Mouse (Mus musculus) small intestine, adult 2 months (tissue): ENCODE data around the gene Psmb10. TPM values are rescaled to one million over a fixed set of nuclear protein-coding genes. Genes with fewer than 3 reads are reported as not detected.

Experiments
- H3K27ac ChIP-seq: fragments of 200-500 bp; 2 replicates; pipeline ENCODE4 v1.5.1; 2012; ENCODE audit warnings: low read depth, low read length, control low read depth, inconsistent platforms; ENCODE audit not compliant: insufficient read depth
- H3K27me3 ChIP-seq: fragments of 200-500 bp; 2 replicates; pipeline ENCODE4 v1.6.1; 2012; ENCODE audit warnings: mild to moderate bottlenecking, moderate library complexity, low read length, inconsistent platforms; ENCODE audit not compliant: control insufficient read depth, insufficient read depth
- H3K36me3 ChIP-seq: fragments of 200-500 bp; 2 replicates; pipeline ENCODE4 v1.6.1; 2012; ENCODE audit warnings: mild to moderate bottlenecking, low read length, control low read depth, inconsistent platforms; ENCODE audit not compliant: control insufficient read depth, insufficient read depth
- H3K4me1 ChIP-seq: fragments of 200-500 bp; 2 replicates; pipeline ENCODE4 v1.6.1; 2012; ENCODE audit warnings: low read length, inconsistent platforms, mixed read lengths; ENCODE audit not compliant: control insufficient read depth, insufficient read depth, insufficient read length
- H3K4me3 ChIP-seq: fragments of 200-500 bp; 2 replicates; pipeline ENCODE4 v1.5.1; 2012; ENCODE audit warnings: low read depth, mild to moderate bottlenecking, control low read depth, inconsistent platforms, low read length, moderate library complexity
- CTCF ChIP-seq: fragments of 200-500 bp; IDR thresholded peaks from 2 replicates; pipeline ENCODE4 v1.5.1; 2012; ENCODE audit warnings: low read depth, mild to moderate bottlenecking, control low read depth, inconsistent platforms, low read length, moderate library complexity, mixed read lengths; ENCODE audit not compliant: insufficient replicate concordance, insufficient read length; ENCODE audit errors: extremely low read depth
- POLR2A ChIP-seq: fragments of 200-500 bp; IDR thresholded peaks from 2 replicates; pipeline ENCODE4 v1.6.1; 2012; ENCODE audit warnings: low read depth, mild to moderate bottlenecking, control low read depth, inconsistent platforms, low read length, moderate library complexity
- WGBS: fragments of 180-500 bp; shearing (Covaris S2); methylation state at CpG from one replicate; pipeline ENCODE4 v1.1.7; 2018; 5-methylcytosine and 5-hydroxymethylcytosine counted together
- polyA plus RNA-seq: library from polyadenylated mRNA; depleted of rRNA; stranded (reverse); fragments of >200 nt; gene quantifications from 2 replicates; pipeline ENCODE4 v1.2.3, GENCODE M21; 2012

Gene Psmb10
- polyA plus RNA-seq, 1 experiment, result 1,032 TPM

DNA sequence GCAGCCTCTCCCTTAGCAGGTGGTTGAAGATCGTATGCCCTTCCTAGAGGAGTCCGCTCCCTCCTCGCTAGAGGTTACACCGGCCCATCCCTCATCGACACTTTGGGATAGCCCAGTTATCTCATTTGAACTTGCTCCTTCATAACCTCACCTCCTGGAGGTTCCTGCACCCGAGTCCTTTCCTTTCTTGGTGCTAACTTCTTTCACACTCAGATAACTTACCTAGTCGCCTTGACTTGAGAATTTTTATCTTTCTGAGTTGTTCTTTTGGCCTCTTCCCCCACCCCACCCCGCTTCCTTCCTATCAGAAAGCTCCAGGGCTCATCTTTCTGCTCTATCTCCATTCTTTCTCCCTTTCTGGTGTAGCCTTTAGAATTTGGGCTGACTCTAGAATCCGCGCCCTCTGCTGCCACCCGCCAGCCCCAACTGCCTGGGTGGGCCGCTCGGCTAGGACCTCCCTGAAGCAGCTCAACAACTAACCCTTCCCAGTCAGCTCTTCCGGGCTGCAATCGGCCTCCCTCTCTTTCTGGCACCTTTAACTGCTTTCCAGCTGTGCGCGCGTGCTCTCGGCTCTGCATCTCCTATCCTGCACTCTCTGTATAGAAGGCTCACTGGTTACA, 28.6 kb upstream of the Psmb10 start:
- H3K4me3 ChIP-seq, result peak overlapping the region; percentile 11
- no peak for TF ChIP-seq CTCF
- no peak for TF ChIP-seq POLR2A
- peaks cover 14% of the 10 kb centered on the region for H3K27me3 ChIP-seq
- H3K4me1 ChIP-seq, result no peaks in the 10 kb centered on the region
- H3K36me3 ChIP-seq, result no peaks in the 10 kb centered on the region
- peak overlapping the region; percentile 2; the same call in 1 of the 2 replicates for H3K27ac ChIP-seq
- 15% methylated on average over 19 of the region's 19 CpGs for WGBS

DNA sequence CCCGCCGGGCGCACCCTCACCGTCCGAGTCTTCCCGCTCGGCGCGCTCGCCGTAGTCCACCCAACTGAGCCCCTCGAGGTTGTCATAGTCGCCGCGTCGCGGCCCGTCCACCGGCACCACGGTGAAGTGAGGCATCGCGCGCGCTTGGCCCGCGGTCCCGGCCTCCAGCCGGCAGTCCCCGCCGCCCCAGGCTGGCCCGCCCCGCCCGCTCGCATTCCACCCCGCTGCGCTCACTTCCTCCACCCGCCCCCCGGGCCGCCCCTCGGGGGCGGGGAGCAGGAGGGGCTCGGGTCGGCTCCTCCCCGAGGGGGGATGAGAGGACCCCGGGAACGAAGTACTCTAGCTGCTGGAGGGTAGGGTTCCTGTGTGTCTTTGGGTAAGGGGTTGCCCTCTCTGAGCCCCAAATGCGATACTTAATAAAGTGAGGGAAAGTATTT, 27.7 kb upstream of the Psmb10 start, which contains the start of gene Slc12a4:
Gene Slc12a4, minus strand, starts transcription at position 193 of the 437 bp plus-strand sequence.
- no peaks in the 10 kb centered on the region for H3K36me3 ChIP-seq
- peak within 1 kb of the TSS; percentile 95 for H3K4me3 ChIP-seq
- H3K27ac ChIP-seq, result peak within 1 kb of the TSS; percentile 90
- peak; percentile 37; the same call in 1 of the 2 replicates for TF ChIP-seq POLR2A
- no peak for TF ChIP-seq CTCF
- under 1% methylated on average over 46 of the region's 47 CpGs for WGBS
- H3K4me1 ChIP-seq, result no peaks in the 10 kb centered on the region; the same call in 1 of the 2 replicates
- peaks cover 14% of the 10 kb centered on the region for H3K27me3 ChIP-seq

DNA sequence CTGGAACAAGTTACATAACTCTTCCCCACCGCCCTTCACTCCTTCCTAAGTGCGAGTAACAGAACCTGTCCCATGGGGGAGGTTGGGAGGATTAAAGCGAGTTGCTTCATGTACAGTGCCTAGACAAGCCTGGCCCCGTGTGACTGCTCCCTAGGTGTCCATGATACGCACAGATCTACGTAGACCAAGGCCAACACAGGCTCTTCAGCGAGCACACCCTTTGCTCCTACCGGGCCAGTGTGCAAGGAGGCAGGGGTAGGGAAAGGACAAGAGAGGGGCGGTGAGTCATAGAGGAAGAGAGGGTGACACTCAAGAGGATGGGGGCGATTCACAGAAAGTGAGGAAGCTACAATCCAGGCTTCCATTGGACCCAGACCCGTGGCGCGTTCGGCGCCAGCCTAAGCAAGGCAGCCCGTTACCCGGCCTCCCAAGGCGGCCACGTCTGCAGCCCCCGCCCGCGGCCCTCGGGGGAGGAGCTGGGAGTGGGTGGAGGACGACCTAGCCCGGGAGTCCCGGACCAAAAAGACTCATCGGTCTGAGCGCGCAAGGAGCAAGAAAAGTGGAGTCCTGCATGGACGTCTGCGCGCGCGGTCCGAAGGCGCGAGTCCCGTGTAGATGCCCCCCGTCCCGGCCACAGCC, 27.1 kb upstream of the Psmb10 start:
- H3K4me3 ChIP-seq, result peak overlapping the region; percentile 95
- peaks cover 14% of the 10 kb centered on the region for H3K27me3 ChIP-seq
- peaks cover 2% of the 10 kb centered on the region for H3K4me1 ChIP-seq
- no peak for TF ChIP-seq CTCF
- TF ChIP-seq POLR2A, result no peak
- peak overlapping the region; percentile 90 for H3K27ac ChIP-seq
- H3K36me3 ChIP-seq, result no peaks in the 10 kb centered on the region
- WGBS, result 4% methylated on average over 40 of the region's 40 CpGs

DNA sequence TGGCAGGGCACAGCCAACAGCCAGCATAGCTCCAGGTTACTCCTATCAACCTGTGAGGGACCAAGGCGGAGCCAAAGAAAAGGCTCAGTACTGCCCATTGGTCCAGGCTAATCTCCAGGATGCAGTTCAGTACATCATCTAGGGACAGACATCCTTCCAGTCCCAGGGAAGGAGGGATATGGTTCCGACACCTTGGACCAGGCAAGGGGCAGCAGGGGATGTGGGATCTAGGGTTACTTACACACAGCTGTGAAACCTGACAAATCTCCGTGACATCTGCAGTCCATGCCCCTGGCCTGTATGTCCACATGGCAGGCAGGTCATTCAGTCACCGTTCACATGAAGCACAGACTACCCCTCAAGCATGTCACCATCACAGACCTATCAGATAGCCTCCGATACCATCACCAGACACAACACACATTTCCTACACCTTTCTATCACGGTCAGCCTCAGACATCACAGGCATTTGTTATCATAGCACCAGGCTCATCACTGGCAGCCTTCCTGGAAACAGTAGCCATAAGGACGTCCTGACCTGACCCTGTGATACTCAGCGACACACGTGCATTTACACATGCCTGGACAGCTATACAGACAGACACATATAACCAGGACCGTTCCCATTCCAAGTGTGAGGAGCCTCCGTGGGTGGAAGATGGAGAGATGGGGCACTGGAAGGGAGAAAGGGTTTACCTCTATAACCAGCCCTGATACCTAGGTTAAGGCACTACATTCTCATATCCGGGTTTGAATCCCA, 26.4 kb upstream of the Psmb10 start:
- Histone ChIP-seq H3K27me3 (peaks cover 14% of the 10 kb centered on the region), H3K4me3 (peak overlapping the region; percentile 95), H3K27ac (no peak overlapping the region; the same call in 1 of the 2 replicates), H3K36me3 (no peaks in the 10 kb centered on the region), H3K4me1 (peaks cover 6% of the 10 kb centered on the region)
- no peak for TF ChIP-seq POLR2A
- WGBS, result 65% methylated on average over 12 of the region's 12 CpGs

DNA sequence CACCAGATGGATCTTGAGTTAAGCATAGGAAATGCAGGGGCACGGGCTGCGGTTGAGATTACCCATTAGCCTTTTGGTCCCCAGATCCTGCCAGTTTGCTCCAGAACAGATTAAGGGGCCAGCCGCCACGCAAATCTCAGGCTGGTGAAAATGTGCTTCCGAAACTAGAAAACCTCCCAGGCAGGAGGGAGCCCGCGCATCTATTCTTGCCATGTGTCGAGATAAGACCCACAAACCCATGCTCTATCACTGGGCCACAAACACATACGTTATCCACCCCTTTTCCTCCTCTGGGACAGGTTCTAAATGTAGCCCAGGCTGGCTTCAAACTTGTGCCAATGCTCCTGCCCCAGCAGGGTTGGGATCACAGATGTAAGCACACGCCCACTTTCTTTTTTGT, 23.3 kb upstream of the Psmb10 start:
- no peak overlapping the region for H3K27ac ChIP-seq
- 92% methylated on average over 10 of the region's 10 CpGs for WGBS
- peaks cover 14% of the 10 kb centered on the region for H3K27me3 ChIP-seq
- no peak for TF ChIP-seq POLR2A
- TF ChIP-seq CTCF, result no peak
- H3K4me1 ChIP-seq, result peaks cover 13% of the 10 kb centered on the region
- H3K36me3 ChIP-seq, result no peaks in the 10 kb centered on the region
- H3K4me3 ChIP-seq, result no peak overlapping the region

DNA sequence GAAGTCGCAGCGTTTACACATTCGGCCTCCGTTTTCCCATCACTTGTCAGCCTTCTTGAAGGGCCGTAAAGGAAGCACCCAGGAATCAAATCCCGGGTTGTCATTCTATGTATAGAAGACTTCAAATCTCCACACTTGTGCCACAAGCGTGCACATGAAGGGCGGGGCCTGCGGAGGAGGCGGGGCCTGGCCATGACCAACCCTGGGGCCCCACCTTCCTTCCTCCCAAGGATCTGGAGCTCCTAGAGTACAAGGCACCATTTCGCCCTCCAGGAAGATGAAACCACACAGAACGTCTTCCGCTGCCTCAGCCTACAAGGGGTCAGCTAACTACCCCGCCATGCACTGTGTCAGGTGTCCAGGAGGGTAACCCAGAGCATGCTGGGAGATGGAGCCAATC, 22.9 kb upstream of the Psmb10 start:
- H3K4me1 ChIP-seq, result peaks cover 13% of the 10 kb centered on the region
- H3K36me3 ChIP-seq, result no peaks in the 10 kb centered on the region
- no peak overlapping the region for H3K27ac ChIP-seq
- no peak overlapping the region for H3K4me3 ChIP-seq
- TF ChIP-seq CTCF (no peak), POLR2A (no peak)
- 84% methylated on average over 14 of the region's 14 CpGs for WGBS
- H3K27me3 ChIP-seq, result peaks cover 14% of the 10 kb centered on the region

DNA sequence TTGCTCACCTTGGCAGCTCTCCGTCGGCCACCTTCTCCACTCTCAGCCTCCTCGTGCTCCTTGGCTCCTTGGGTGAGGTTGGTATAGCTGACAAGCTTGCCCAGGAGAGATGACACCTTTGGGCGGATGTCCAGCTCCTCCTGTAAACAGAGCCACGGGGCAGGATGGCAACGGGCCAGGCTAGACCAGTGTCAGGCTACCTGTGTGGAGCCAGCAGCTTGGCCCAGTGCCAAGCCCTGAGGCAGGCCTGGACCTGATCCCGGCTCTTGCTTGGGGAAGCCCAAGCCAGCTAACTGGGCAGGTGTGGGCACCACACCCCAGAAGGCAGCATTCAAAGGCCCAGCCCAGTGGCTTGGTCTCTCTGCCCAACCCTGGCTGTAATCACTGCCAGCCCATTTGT, 21.1 kb upstream of the Psmb10 start:
- Histone ChIP-seq H3K4me1 (peaks cover 13% of the 10 kb centered on the region), H3K4me3 (no peak overlapping the region), H3K27ac (no peak overlapping the region), H3K36me3 (no peaks in the 10 kb centered on the region), H3K27me3 (no peaks in the 10 kb centered on the region)
- TF ChIP-seq POLR2A, result no peak
- no peak for TF ChIP-seq CTCF
- WGBS, result 27% methylated on average over 7 of the region's 7 CpGs
